In genomic region chr1:88226670-88227379, GRCm38 (mm10) we compare ENCODE assay signal across 11 mouse cellular contexts. TPM values are rescaled to one million over a fixed set of nuclear protein-coding genes. Genes with fewer than 3 reads are reported as not detected.
DNase-seq lines count a peak whose midpoint lies in the region; ATAC-seq lines count a peak whose summit lies in the region.
"Had no signal": no experiment of that assay in that cellular context is flagged by ENCODE, and none has a peak within 500 bp of the region (broad histone marks: within the 10 kb centered on the region; RNA-seq: fewer than 3 reads in every experiment).

TSS of gene Mroh2a (plus strand) at chr1:88226986.

- H3K4me3 ChIP-seq in intestine, embryonic 14.5 days (ENCODE audit: low read depth, low read length), result no peak within 1 kb of the TSS
- no peak within 1 kb of the TSS for H3K4me3 ChIP-seq in intestine, embryonic 16.5 days (ENCODE audit: low read length)
- no peak within 1 kb of the TSS for H3K4me3 ChIP-seq in limb, embryonic 11.5 days (ENCODE audit: low read depth, low read length)
- no peak within 1 kb of the TSS for H3K4me3 ChIP-seq in embryonic facial prominence, embryonic 10.5 days
- H3K4me3 ChIP-seq: neural tube, embryonic 13.5 days had no signal

- no peak for ATAC-seq in intestine, embryonic 14.5 days (replicated peaks; ENCODE audit: low FRiP score, low TSS enrichment, low read depth)
- no peak for ATAC-seq in intestine, embryonic 16.5 days
- ATAC-seq in limb, embryonic 11.5 days (ENCODE audit: insufficient number of reproducible peaks, low FRiP score, low TSS enrichment, low read depth), result no peak
- no peak for ATAC-seq in cerebellum, adult (ENCODE audit: insufficient number of reproducible peaks, low FRiP score, low TSS enrichment)

- no peak within 1 kb of the TSS for H3K27ac ChIP-seq in intestine, embryonic 14.5 days (ENCODE audit: low read depth)
- no peak within 1 kb of the TSS for H3K27ac ChIP-seq in intestine, embryonic 16.5 days (ENCODE audit: low read length)
- H3K27ac ChIP-seq in limb, embryonic 11.5 days (replicated peaks; ENCODE audit: low read depth, low read length), result no peak within 1 kb of the TSS
- no peak within 1 kb of the TSS for H3K27ac ChIP-seq in embryonic facial prominence, embryonic 10.5 days (replicated peaks)
- H3K27ac ChIP-seq: neural tube, embryonic 13.5 days had no signal

- no peaks in the 10 kb centered on the region for H3K4me1 ChIP-seq in intestine, embryonic 14.5 days (replicated peaks; ENCODE audit: control insufficient read depth, insufficient read depth, low read length)
- no peaks in the 10 kb centered on the region for H3K4me1 ChIP-seq in intestine, embryonic 16.5 days (ENCODE audit: control insufficient read depth, insufficient read depth, low read length)
- no peaks in the 10 kb centered on the region for H3K4me1 ChIP-seq in limb, embryonic 11.5 days (ENCODE audit: control insufficient read depth, insufficient read depth, low read length)
- H3K4me1 ChIP-seq in embryonic facial prominence, embryonic 10.5 days, result no peaks in the 10 kb centered on the region
- H3K4me1 ChIP-seq: neural tube, embryonic 13.5 days had no signal

- peaks cover 65% of the 10 kb centered on the region for H3K9me3 ChIP-seq in intestine, embryonic 14.5 days (ENCODE audit: control insufficient read depth, low read length)
- H3K9me3 ChIP-seq in intestine, embryonic 16.5 days (ENCODE audit: control insufficient read depth, low read length), result peaks cover 51% of the 10 kb centered on the region
- peaks cover 64% of the 10 kb centered on the region for H3K9me3 ChIP-seq in limb, embryonic 11.5 days (ENCODE audit: control insufficient read depth, low read length)
- H3K9me3 ChIP-seq in embryonic facial prominence, embryonic 10.5 days, result peaks cover 66% of the 10 kb centered on the region

- no peak within 1 kb of the TSS for H3K9ac ChIP-seq in intestine, embryonic 14.5 days (ENCODE audit: low read length)
- H3K9ac ChIP-seq in intestine, embryonic 16.5 days (ENCODE audit: low read depth, low read length), result no peak within 1 kb of the TSS
- no peak within 1 kb of the TSS for H3K9ac ChIP-seq in limb, embryonic 11.5 days (ENCODE audit: low read length)
- H3K9ac ChIP-seq: neural tube, embryonic 13.5 days had no signal

- H3K4me2 ChIP-seq in intestine, embryonic 14.5 days (ENCODE audit: low read length), result no peak within 1 kb of the TSS
- no peak within 1 kb of the TSS for H3K4me2 ChIP-seq in intestine, embryonic 16.5 days (ENCODE audit: low read depth, low read length)
- no peak within 1 kb of the TSS for H3K4me2 ChIP-seq in limb, embryonic 11.5 days (ENCODE audit: low read depth, severe bottlenecking)
- H3K4me2 ChIP-seq: neural tube, embryonic 13.5 days had no signal

- DNase-seq in intestine, embryonic 14.5 days (ENCODE audit: low spot score), result peak; percentile 52
- DNase-seq in urinary bladder, postnatal 10 days (ENCODE audit: low spot score), result peak; percentile 13
- no peak for DNase-seq in urinary bladder, adult 2 months (ENCODE audit: low spot score)
- DNase-seq in limb, embryonic 11.5 days (ENCODE audit: low spot score), result peak; percentile 23
- no peak for DNase-seq in left cerebral cortex, postnatal 14 days (ENCODE audit: low spot score in 2 of 2)
- no peak for DNase-seq in embryonic facial prominence, embryonic 10.5 days (ENCODE audit: low spot score)
- DNase-seq: cerebellum, postnatal 10 days; layer of hippocampus, adult 9-11 months had no signal

- 51% methylated on average over 5 of the region's 5 CpGs for WGBS in intestine, embryonic 14.5 days
- 49% methylated on average over 5 of the region's 5 CpGs for WGBS in intestine, embryonic 16.5 days
- WGBS in limb, embryonic 11.5 days, result 62% methylated on average over 5 of the region's 5 CpGs
- 60% methylated on average over 5 of the region's 5 CpGs for WGBS in embryonic facial prominence, embryonic 10.5 days

- intact Hi-C loops in left cerebral cortex, postnatal 14 days (cut with DNase I), result no loop called here

- no peaks in the 10 kb centered on the region for H3K27me3 ChIP-seq in intestine, embryonic 14.5 days (replicated peaks; ENCODE audit: control insufficient read depth, insufficient read depth, low read length)
- H3K27me3 ChIP-seq in intestine, embryonic 16.5 days (replicated peaks; ENCODE audit: control insufficient read depth, insufficient read depth, low read length), result no peaks in the 10 kb centered on the region
- H3K27me3 ChIP-seq in limb, embryonic 11.5 days (ENCODE audit: control insufficient read depth, insufficient read depth, low read length), result no peaks in the 10 kb centered on the region
- no peaks in the 10 kb centered on the region for H3K27me3 ChIP-seq in embryonic facial prominence, embryonic 10.5 days (replicated peaks; ENCODE audit: low read depth, poor library complexity, severe bottlenecking)
- H3K27me3 ChIP-seq: neural tube, embryonic 13.5 days had no signal

- H3K36me3 ChIP-seq in intestine, embryonic 14.5 days (ENCODE audit: control insufficient read depth, insufficient read depth, low read length), result no peaks in the 10 kb centered on the region
- H3K36me3 ChIP-seq in intestine, embryonic 16.5 days (ENCODE audit: control insufficient read depth, insufficient read depth, low read length), result no peaks in the 10 kb centered on the region
- no peaks in the 10 kb centered on the region; the same call in 1 of the 2 replicates for H3K36me3 ChIP-seq in limb, embryonic 11.5 days (ENCODE audit: control insufficient read depth, insufficient read depth, low read length)
- H3K36me3 ChIP-seq in embryonic facial prominence, embryonic 10.5 days (replicated peaks), result no peaks in the 10 kb centered on the region
- H3K36me3 ChIP-seq: neural tube, embryonic 13.5 days had no signal

RNA-seq across cellular contexts. Expression of gene Mroh2a, which starts in this region (rescaled TPM):
- 1.1 and 2.8 TPM in 2 replicates for polyA plus RNA-seq in intestine, embryonic 14.5 days (2014; fragmentation: Nextera tagmentation; extraction: Ambion mirVana)
- 0.76 and 0.88 TPM in 2 replicates for polyA plus RNA-seq in intestine, embryonic 16.5 days (2015; fragmentation: Nextera tagmentation; extraction: Ambion mirVana)
- 0.24 and 0.29 TPM in 2 replicates for polyA plus RNA-seq in urinary bladder, adult 2 months (2012; rRNA removed)
- polyA plus RNA-seq in limb, embryonic 11.5 days (2014; fragmentation: Nextera tagmentation; extraction: Ambion mirVana), result 1.6 and 1.9 TPM in 2 replicates
- under 1 TPM; 0.04 to 0.06 TPM for total RNA-seq in left cerebral cortex, postnatal 14 days (2021)
- polyA plus RNA-seq in embryonic facial prominence, embryonic 10.5 days (2016; fragmentation: Nextera tagmentation; extraction: Ambion mirVana), result 1.0 and 1.1 TPM in 2 replicates

Comparison
In these comparisons a context has a peak if more than half of its experiments do, and no peak if none do; other contexts are left out.
1. DNase-seq: peak in intestine, embryonic 14.5 days (single experiment), urinary bladder, postnatal 10 days (single experiment) and limb, embryonic 11.5 days (single experiment); none in urinary bladder, adult 2 months (single experiment), left cerebral cortex, postnatal 14 days (0 of 2) and embryonic facial prominence, embryonic 10.5 days (single experiment).